Mouse (Mus musculus) E14TG2a.4 (cell line): ENCODE data around the gene Cdh23.

ENCODE experiments used
- H3K27me3 ChIP-seq: 2 replicates; pipeline ENCODE4 v1.6.1; 2014; ENCODE audit warnings: low read length, control low read depth; ENCODE audit not compliant: insufficient read depth
- H3K36me3 ChIP-seq: 2 replicates; pipeline ENCODE4 v1.6.1; 2014; ENCODE audit warnings: low read length, control low read depth; ENCODE audit not compliant: insufficient read depth
- H3K4me1 ChIP-seq: replicated peaks from 2 replicates; pipeline ENCODE4 v1.6.1; 2014; ENCODE audit warnings: low read depth, low read length, control low read depth
- H3K4me3 ChIP-seq: replicated peaks from 2 replicates; pipeline ENCODE4 v1.5.1; 2014; ENCODE audit warnings: mild to moderate bottlenecking, low read length
- H3K9me3 ChIP-seq: 2 replicates; pipeline ENCODE4 v1.6.1; 2014; ENCODE audit warnings: low read length, control low read depth
- CTCF ChIP-seq: conservative IDR thresholded peaks from 2 replicates; pipeline ENCODE4 v1.5.1; 2014; ENCODE audit warnings: low read length
- NANOG ChIP-seq: IDR thresholded peaks from 2 replicates; pipeline ENCODE4 v1.6.1; 2014; ENCODE audit warnings: borderline replicate concordance, low read length, mixed read lengths
- POU5F1 ChIP-seq: IDR thresholded peaks from 2 replicates; pipeline ENCODE4 v1.6.1; 2014; ENCODE audit warnings: low read length, borderline replicate concordance

Cdh23 gene

GRCm38 (mm10) chr10:60379419-60379957, 316.8 kb downstream of the Cdh23 start:
- no peaks in the 10 kb centered on the region for H3K36me3 ChIP-seq
- H3K27me3 ChIP-seq = no peaks in the 10 kb centered on the region
- TF ChIP-seq CTCF (no peak), POU5F1 (no peak), NANOG (no peak)
- H3K9me3 ChIP-seq = no peaks in the 10 kb centered on the region
- H3K4me3 ChIP-seq = no peak overlapping the region
- peaks cover 6% of the 10 kb centered on the region; the same call in 1 of the 2 replicates for H3K4me1 ChIP-seq

GRCm38 (mm10) chr10:60376704-60377103, 319.6 kb downstream of the Cdh23 start:
- Histone ChIP-seq H3K36me3 (no peaks in the 10 kb centered on the region), H3K27me3 (no peaks in the 10 kb centered on the region), H3K4me3 (no peak overlapping the region), H3K4me1 (peaks cover 6% of the 10 kb centered on the region; the same call in 1 of the 2 replicates), H3K9me3 (no peaks in the 10 kb centered on the region)
- TF ChIP-seq POU5F1 (no peak), CTCF (no peak), NANOG (no peak)

- Histone ChIP-seq H3K4me3 (no peak overlapping the region), H3K9me3 (no peaks in the 10 kb centered on the region), H3K4me1 (no peaks in the 10 kb centered on the region), H3K36me3 (no peaks in the 10 kb centered on the region), H3K27me3 (peaks cover 5% of the 10 kb centered on the region; the same call in 1 of the 2 replicates)
- no peak for TF ChIP-seq POU5F1
Measured at GRCm38 (mm10) chr10:60373937-60374578, 322.2 kb downstream of the Cdh23 start.

DNA sequence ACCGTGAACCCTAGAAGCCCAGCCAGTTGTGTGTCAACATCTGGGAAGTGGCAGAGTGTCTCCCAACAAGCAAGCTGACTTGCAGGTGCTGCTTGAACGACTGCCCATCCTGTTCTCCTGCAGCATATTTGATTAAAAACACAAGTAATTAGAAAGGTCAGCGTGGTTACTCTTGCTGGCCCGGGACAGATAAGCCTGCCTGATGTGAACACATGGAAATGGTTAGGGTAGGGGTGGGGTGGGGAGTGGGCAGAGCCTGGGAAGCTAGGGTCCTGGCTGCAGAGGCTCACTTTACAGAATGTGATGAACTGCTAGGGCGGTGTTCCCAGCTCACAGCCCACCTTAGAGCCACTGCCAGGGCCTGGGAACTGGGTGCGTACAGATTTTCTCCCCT, 322.8 kb downstream of the Cdh23 start:
- TF ChIP-seq NANOG (no peak), POU5F1 (no peak)
- H3K36me3 ChIP-seq = no peaks in the 10 kb centered on the region

GRCm38 (mm10) chr10:60371596-60372386, 324.5 kb downstream of the Cdh23 start:
- no peaks in the 10 kb centered on the region for H3K36me3 ChIP-seq
- no peak overlapping the region for H3K4me3 ChIP-seq
- no peaks in the 10 kb centered on the region for H3K4me1 ChIP-seq
- TF ChIP-seq CTCF (no peak), POU5F1 (no peak), NANOG (no peak)
- H3K9me3 ChIP-seq = no peaks in the 10 kb centered on the region
- peaks cover 5% of the 10 kb centered on the region; the same call in 1 of the 2 replicates for H3K27me3 ChIP-seq

More for the DNA sequence above, 322.8 kb downstream of the Cdh23 start:
- peaks cover 5% of the 10 kb centered on the region; the same call in 1 of the 2 replicates for H3K27me3 ChIP-seq
- no peak overlapping the region for H3K4me3 ChIP-seq
- no peaks in the 10 kb centered on the region for H3K4me1 ChIP-seq
- no peaks in the 10 kb centered on the region for H3K9me3 ChIP-seq

DNA sequence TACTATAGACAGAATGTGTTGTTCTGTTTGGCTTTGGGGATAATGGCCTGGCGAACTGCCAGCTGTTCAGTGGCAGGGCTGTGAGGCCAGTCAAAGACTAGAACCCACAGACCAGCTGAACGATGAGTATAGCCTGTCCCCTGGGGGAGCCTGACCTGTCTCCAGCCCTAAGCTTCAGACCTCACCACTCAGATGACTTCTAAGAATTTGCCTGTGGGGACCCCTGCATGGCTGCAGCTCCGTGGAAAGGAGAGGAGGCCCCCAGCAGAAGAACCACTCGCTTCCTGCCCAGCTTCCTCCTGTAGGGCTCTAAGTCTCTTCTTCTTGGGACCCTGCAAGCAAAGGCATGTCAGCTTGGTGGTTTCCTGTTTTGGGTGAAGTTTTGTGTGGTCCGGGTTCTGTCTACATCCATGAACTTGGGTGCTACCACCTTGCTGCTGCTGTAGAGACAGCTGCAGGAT, 325.7 kb downstream of the Cdh23 start:
- Histone ChIP-seq H3K36me3 (no peaks in the 10 kb centered on the region), H3K27me3 (peaks cover 5% of the 10 kb centered on the region; the same call in 1 of the 2 replicates)
- TF ChIP-seq POU5F1 (no peak), NANOG (no peak), CTCF (no peak)

GRCm38 (mm10) chr10:60370098-60370497, 326.2 kb downstream of the Cdh23 start:
- H3K9me3 ChIP-seq = no peaks in the 10 kb centered on the region
- H3K36me3 ChIP-seq = no peaks in the 10 kb centered on the region
- TF ChIP-seq CTCF (no peak), NANOG (no peak), POU5F1 (no peak)
- H3K27me3 ChIP-seq = peaks cover 5% of the 10 kb centered on the region; the same call in 1 of the 2 replicates
- H3K4me3 ChIP-seq = no peak overlapping the region
- no peaks in the 10 kb centered on the region for H3K4me1 ChIP-seq

More for the DNA sequence above, 325.7 kb downstream of the Cdh23 start:
- Histone ChIP-seq H3K9me3 (no peaks in the 10 kb centered on the region), H3K4me1 (no peaks in the 10 kb centered on the region), H3K4me3 (no peak overlapping the region)

GRCm38 (mm10) chr10:60369405-60369804, 326.9 kb downstream of the Cdh23 start:
- Histone ChIP-seq H3K36me3 (no peaks in the 10 kb centered on the region), H3K27me3 (peaks cover 5% of the 10 kb centered on the region; the same call in 1 of the 2 replicates), H3K9me3 (no peaks in the 10 kb centered on the region), H3K4me3 (no peak overlapping the region), H3K4me1 (no peaks in the 10 kb centered on the region)
- TF ChIP-seq CTCF = no peak
- no peak for TF ChIP-seq NANOG

DNA sequence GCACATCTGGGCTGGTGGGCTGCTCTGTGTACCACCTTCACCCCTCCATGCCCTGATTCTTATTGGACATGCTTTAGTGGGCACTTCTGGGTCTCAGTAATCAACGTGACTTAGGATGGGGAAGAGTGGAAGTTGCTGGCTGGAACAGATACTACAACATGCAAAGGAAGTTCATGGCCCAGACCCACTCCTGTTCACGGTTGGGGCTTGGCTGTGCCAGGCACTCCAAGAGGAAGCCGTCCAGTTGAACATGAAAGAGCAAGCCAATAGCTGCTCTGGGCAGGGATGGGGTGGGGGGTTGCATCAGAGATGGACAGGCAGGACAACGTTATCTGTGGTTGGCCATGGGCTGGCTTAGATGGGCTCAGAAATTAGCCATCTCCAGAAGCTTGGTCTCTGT, 328.4 kb downstream of the Cdh23 start:
- Histone ChIP-seq H3K4me1 (no peaks in the 10 kb centered on the region), H3K36me3 (no peaks in the 10 kb centered on the region)
- TF ChIP-seq CTCF (no peak), NANOG (no peak)

More for the DNA sequence above, 328.4 kb downstream of the Cdh23 start:
- Histone ChIP-seq H3K27me3 (peaks cover 5% of the 10 kb centered on the region; the same call in 1 of the 2 replicates), H3K4me3 (no peak overlapping the region), H3K9me3 (no peaks in the 10 kb centered on the region)
